Mouse (Mus musculus): Measurements from ENCODE around the gene Frmpd2.

GRCm38 (mm10) chr14:33514756-33515285 lies 43.3 kb downstream of the Frmpd2 start:
- TF ChIP-seq CHD2 (IDR thresholded peaks at IDR 0.05; ENCODE audit: low read depth, low read length) (no peak), ZC3H11A (IDR thresholded peaks at IDR 0.05; ENCODE audit: borderline replicate concordance, low read depth, low read length) (no peak), HCFC1 (IDR thresholded peaks at IDR 0.05; ENCODE audit: borderline replicate concordance, insufficient read depth, low read length) (no peak), ZNF384 (IDR thresholded peaks at IDR 0.05; ENCODE audit: low read depth, low read length) (no peak)
